Mouse (Mus musculus) heart, embryonic 12.5 days (tissue): ENCODE results near the gene Gm10160. TPM values are rescaled to one million over a fixed set of nuclear protein-coding genes. Genes with fewer than 3 reads are reported as not detected.

Experiments used
- ATAC-seq: fragments of 200-750 bp; cut with Nextera tagmentation; 2 replicates; pipeline ENCODE4 v1.8.0; 2017; ENCODE audit warnings: moderate TSS enrichment, moderate library complexity; ENCODE audit not compliant: insufficient number of reproducible peaks, low FRiP score
- H3K27ac ChIP-seq: fragments of 300-500 bp; sonication (generic); 2 replicates; pipeline ENCODE4 v1.5.1; 2016; ENCODE audit warnings: mild to moderate bottlenecking, moderate library complexity; ENCODE audit not compliant: poor library complexity, severe bottlenecking
- H3K27me3 ChIP-seq: fragments of 300-500 bp; sonication (generic); replicated peaks from 2 replicates; pipeline ENCODE4 v1.6.1; 2016; ENCODE audit warnings: mild to moderate bottlenecking, moderate library complexity
- H3K36me3 ChIP-seq: fragments of 300-500 bp; sonication (generic); 2 replicates; pipeline ENCODE4 v1.6.1; 2016; ENCODE audit warnings: mild to moderate bottlenecking, moderate library complexity
- H3K4me1 ChIP-seq: fragments of 300-500 bp; sonication (generic); replicated peaks from 2 replicates; pipeline ENCODE4 v1.6.1; 2016; ENCODE audit warnings: mild to moderate bottlenecking
- H3K4me2 ChIP-seq: fragments of 300-500 bp; sonication (generic); 2 replicates; pipeline ENCODE4 v1.6.1; 2016; ENCODE audit warnings: mild to moderate bottlenecking, moderate library complexity
- H3K4me3 ChIP-seq: fragments of 300-500 bp; sonication (generic); 2 replicates; pipeline ENCODE4 v1.5.1; 2016; ENCODE audit warnings: mild to moderate bottlenecking
- H3K9ac ChIP-seq: fragments of 300-500 bp; sonication (generic); 2 replicates; pipeline ENCODE4 v1.6.1; 2016; ENCODE audit warnings: mild to moderate bottlenecking, moderate library complexity
- H3K9me3 ChIP-seq: fragments of 300-500 bp; sonication (generic); replicated peaks from 2 replicates; pipeline ENCODE4 v1.6.1; 2016; ENCODE audit warnings: mild to moderate bottlenecking, moderate library complexity
- WGBS: fragments of 180-500 bp; shearing (Covaris S2); methylation state at CpG from one replicate; pipeline ENCODE4 v1.1.7; 2016; 5-methylcytosine and 5-hydroxymethylcytosine counted together
- polyA plus RNA-seq: library from polyadenylated mRNA; unstranded; fragments of >200 nt; fragmentation: Nextera tagmentation; extraction: Ambion mirVana; gene quantifications from 2 replicates; pipeline ENCODE4 v1.2.1, GENCODE M21; 2016

Gm10160 gene
- polyA plus RNA-seq, 1 experiment from 2014 or later, result not detected

DNA sequence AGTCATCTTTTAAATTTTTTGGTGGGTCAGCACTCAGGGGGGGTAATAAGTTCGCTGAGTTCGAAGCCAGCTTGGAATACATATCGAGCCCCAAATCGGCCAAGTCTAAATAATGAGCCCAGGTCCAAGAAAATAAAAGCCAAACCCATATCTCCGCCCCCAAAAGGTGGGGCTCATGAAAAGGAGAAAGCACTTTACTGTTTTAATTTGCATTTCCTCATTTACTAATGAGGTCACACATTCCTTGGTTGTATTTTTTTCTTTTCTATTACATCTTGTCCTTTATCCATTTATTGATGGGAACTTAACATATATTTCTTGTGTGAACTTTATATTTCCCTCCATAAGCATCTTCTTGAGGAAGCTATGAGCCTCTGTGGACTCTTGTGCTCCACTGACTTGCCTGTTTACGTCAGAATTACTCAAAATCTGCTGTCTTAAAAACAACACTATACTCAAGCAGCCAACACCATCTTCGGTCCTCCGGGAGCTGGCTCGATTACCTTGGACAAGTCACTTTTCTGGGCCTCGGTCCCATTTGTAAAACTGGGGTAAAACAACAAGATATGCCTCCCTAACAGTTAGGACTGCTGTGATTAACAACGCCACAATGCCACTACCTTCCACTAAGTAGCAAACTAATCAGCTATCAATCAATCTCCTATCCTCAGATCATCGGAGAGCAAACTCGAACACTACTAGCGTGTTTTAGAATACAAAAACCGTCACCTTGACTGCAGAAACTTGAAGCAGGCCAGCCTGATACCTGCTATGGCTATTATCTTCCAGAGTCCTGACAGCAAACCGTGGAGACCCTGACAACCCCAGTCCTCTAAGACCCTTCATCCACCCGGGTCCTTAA is 27.6 kb downstream of the Gm10160 start:
- H3K27ac ChIP-seq, result peak overlapping the region; percentile 97
- ATAC-seq, result no peak
- H3K9me3 ChIP-seq, result no peaks in the 10 kb centered on the region
- peak overlapping the region; percentile 92 for H3K9ac ChIP-seq
- 24% methylated on average over 17 of the region's 17 CpGs for WGBS
- peak overlapping the region; percentile 87 for H3K4me2 ChIP-seq
- H3K4me1 ChIP-seq, result peaks cover 40% of the 10 kb centered on the region
- H3K36me3 ChIP-seq, result no peaks in the 10 kb centered on the region
- H3K4me3 ChIP-seq, result peak overlapping the region; percentile 76
- no peaks in the 10 kb centered on the region for H3K27me3 ChIP-seq

DNA sequence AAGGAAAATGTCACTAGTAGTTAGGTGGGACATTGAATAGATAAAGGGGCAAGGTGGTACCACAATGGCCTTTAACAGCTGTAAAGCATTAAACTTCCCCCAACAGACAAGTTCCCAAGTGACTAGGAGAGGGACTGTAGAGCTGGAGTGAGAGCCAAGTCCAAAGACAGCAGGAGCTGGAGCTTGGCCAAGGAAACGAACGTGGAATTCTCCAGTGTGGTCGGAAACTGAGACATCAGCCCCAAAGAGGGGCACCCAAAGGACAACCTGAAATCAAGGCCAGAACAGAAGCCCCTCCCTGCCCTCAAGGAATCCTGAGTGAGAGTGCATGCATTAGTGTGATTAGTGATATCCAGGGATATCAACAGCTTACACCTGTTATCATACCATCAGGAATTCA is 30.2 kb downstream of the Gm10160 start:
- WGBS, result 6% methylated on average over 3 of the region's 3 CpGs

DNA sequence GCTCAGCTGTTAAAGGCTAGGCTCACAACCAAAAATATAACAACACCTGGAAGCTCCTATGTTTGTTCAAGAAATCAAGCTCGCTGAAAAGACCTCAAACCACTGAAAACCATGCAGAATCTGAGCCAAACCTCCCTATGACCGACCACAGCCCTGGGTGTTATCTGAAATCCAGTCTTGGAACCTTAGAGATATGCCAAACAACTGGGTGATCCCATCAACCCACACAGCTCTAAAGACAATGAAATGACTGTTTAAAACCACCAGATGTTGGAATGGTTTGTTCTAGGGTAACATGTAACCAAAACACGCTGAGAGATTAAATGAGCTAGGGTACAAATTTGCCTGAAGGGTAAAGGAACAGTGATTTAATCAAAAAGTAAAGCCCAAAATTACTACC is 30.7 kb downstream of the Gm10160 start:
- Histone ChIP-seq H3K4me2 (no peak overlapping the region), H3K4me3 (no peak overlapping the region), H3K27me3 (no peaks in the 10 kb centered on the region), H3K9me3 (no peaks in the 10 kb centered on the region), H3K36me3 (no peaks in the 10 kb centered on the region), H3K9ac (no peak overlapping the region), H3K4me1 (peaks cover 36% of the 10 kb centered on the region), H3K27ac (no peak overlapping the region)
- ATAC-seq, result no peak
- 55% methylated on average over 3 of the region's 3 CpGs for WGBS

More for the DNA sequence above, 30.2 kb downstream of the Gm10160 start:
- peaks cover 40% of the 10 kb centered on the region for H3K4me1 ChIP-seq
- H3K9me3 ChIP-seq, result no peaks in the 10 kb centered on the region
- H3K27ac ChIP-seq, result peak overlapping the region; percentile 48; the same call in 1 of the 2 replicates
- no peaks in the 10 kb centered on the region for H3K36me3 ChIP-seq
- ATAC-seq, result no peak
- no peaks in the 10 kb centered on the region for H3K27me3 ChIP-seq
- 0 out of 2 replicates have a peak overlapping the region, but pooled peaks have one; percentile 37 for H3K9ac ChIP-seq
- peak overlapping the region; percentile 53 for H3K4me2 ChIP-seq
- H3K4me3 ChIP-seq, result peak overlapping the region; percentile 20

DNA sequence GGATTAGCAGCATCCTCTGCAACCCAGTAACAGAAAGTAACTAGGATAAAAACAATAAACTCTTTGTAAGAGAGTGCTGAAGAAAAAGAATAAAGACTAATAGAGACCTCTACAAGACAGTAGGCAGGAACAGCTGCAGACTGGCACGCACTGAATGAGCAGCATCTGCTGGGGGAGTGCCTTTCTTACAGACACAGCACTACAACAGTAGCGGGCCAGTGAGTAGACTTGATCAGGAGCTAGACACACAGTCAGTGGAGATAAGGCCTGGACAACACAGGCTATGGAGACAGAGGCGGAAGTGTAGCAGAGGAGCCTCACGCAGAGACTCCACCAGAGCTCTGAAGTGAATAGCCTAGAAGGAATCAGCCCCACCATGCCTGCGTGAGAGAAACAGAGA is 49.5 kb downstream of the Gm10160 start:
- no peak for ATAC-seq
- WGBS, result 34% methylated on average over 5 of the region's 5 CpGs
- H3K27me3 ChIP-seq, result no peaks in the 10 kb centered on the region
- peak overlapping the region; percentile 10; the same call in 1 of the 2 replicates for H3K9ac ChIP-seq
- H3K4me2 ChIP-seq, result no peak overlapping the region
- no peak overlapping the region for H3K4me3 ChIP-seq
- H3K36me3 ChIP-seq, result peaks cover 18% of the 10 kb centered on the region
- H3K9me3 ChIP-seq, result no peaks in the 10 kb centered on the region
- peaks cover 6% of the 10 kb centered on the region for H3K4me1 ChIP-seq
- 0 out of 2 replicates have a peak overlapping the region, but pooled peaks have one; percentile 21 for H3K27ac ChIP-seq

Other genes with a start within 250 kb of the Gm10160 start
- 121 and 122 TPM in 2 replicates for gene Homer2, start 148.3 kb downstream of the Gm10160 start, polyA plus RNA-seq
- gene Ramac, start 92.9 kb downstream of the Gm10160 start, polyA plus RNA-seq, result 82.4 and 84.5 TPM in 2 replicates
- gene 3110040N11Rik, start 66.3 kb downstream of the Gm10160 start, polyA plus RNA-seq, result 36.8 and 37.5 TPM in 2 replicates
- gene Btbd1, start 26.4 kb downstream of the Gm10160 start, polyA plus RNA-seq, result 111 and 114 TPM in 2 replicates
- 25.0 and 26.8 TPM in 2 replicates for gene Tm6sf1, start 3.2 kb upstream of the Gm10160 start, polyA plus RNA-seq
- 15.1 and 15.2 TPM in 2 replicates for gene Hdgfl3, start 78.7 kb upstream of the Gm10160 start, polyA plus RNA-seq
- 8.6 and 9.6 TPM in 2 replicates for gene Bnc1, start 136.5 kb upstream of the Gm10160 start, polyA plus RNA-seq